Mouse (Mus musculus) adrenal gland, postnatal 25 days (tissue): Measurements from ENCODE around the gene Ssh3. TPM values are rescaled to one million over a fixed set of nuclear protein-coding genes. Genes with fewer than 3 reads are reported as not detected.
"Not testable (repeated sequence)": the region's sequence is repeated elsewhere in the genome, so short reads cannot be mapped to it uniquely, and the experiment has no call there.

Experiments used
- DNase-seq: peaks from one replicate; pipeline ENCODE4 v3.0.0; 2021; ENCODE audit warnings: mixed read lengths
- total RNA-seq: library from RNA; stranded (reverse); gene quantifications from 2 replicates; pipeline ENCODE4 v1.2.3, GENCODE M21; 2021

Ssh3 gene
- total RNA-seq, 1 experiment from 2014 or later: 52.3 TPM

DNA sequence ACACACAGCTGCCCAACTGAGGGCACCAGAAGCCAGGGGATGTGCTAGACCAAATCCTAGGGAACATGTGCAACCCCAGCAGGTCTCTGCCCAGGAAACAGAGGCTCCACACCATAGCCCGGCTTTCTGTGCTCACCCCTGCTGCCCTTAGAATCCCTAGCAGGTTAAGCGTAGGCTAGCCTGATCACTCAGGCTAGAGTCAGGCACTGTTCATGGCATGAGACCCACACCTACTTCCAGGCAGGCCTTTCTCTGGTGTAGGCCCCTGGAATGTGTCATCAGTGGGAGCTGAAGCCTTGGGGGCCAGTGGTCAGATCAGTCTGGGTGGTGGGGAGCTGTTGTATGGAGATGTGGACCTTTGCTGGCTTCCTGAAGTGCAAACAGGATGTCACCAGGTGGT, 27.6 kb upstream of the Ssh3 start:
- no peak for DNase-seq

GRCm38 (mm10) chr19:4295391-4295790, 26.4 kb upstream of the Ssh3 start:
- DNase-seq: no peak

- DNase-seq: peak; percentile 41
Measured at GRCm38 (mm10) chr19:4294381-4295097, 25.6 kb upstream of the Ssh3 start.

DNA sequence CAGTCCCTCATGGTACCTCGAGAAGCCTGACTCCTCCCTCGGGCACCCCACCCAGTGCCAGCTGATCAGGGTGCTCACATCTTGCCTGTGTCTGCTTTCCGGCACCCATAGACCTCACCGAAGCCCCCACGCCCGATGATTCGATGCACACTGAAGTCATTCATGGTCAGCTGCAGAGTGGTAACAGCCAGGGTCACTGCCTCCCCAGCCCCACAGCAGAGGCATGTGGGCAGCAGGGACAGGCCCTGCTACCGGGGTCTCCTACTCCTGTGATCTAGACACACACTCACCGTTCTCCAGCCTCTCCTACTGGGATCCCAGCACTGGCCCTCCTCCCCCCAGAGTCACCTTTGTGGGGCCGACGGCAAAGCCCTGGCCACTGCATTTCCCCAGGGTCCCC, 22.2 kb upstream of the Ssh3 start:
- no peak for DNase-seq

DNA sequence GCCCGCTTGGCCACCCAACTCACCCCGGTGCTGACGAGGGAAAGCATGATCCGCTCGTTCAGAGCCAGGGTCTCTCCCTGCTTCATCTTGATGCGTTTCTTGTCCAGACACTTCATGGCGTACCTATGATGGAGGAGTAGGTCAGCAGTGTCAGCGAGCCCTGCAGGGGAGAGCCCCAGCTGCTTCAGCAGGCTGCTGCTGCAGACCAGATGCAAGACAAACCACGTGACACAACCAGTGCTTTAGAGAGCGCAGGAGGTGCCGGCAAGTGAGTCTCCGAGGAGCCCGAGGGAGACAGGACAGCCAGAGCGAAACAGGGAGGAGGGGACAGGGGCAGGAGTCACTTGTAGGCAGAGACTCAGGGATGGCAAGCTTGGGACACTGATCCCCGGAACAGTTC, 21.8 kb upstream of the Ssh3 start:
- no peak for DNase-seq

- no peak for DNase-seq
Measured at GRCm38 (mm10) chr19:4283653-4284052, 14.7 kb upstream of the Ssh3 start.

- DNase-seq: peak; percentile 83
Measured at GRCm38 (mm10) chr19:4282898-4283553, 14.0 kb upstream of the Ssh3 start, which contains the start of gene Ankrd13d. Gene Ankrd13d (minus strand): TSS chr19:4283137.

GRCm38 (mm10) chr19:4280425-4280824, 11.4 kb upstream of the Ssh3 start:
- no peak for DNase-seq

GRCm38 (mm10) chr19:4279487-4279886, 10.5 kb upstream of the Ssh3 start:
- no peak for DNase-seq

- DNase-seq: no peak
Measured at GRCm38 (mm10) chr19:4270972-4271371, 2.0 kb upstream of the Ssh3 start.

DNA sequence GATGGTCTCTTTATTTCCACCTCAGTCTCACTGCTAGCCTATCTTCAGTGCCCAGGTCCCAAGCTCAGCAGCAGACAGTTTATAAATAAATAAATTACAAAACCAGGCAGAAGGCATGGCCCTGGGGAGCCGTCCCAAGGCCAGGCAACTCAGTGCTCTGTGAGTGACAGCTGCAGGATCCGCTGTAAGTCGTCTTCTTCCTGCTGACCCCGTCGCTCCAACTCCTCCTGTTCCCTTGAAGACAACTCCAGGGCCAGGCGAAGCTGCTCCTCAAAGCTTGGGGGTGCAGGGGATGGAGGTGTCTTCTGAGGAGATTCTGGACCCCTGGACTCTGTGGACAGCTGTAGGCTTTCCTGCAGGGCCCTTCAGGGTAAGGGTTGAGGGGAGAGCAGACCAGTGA, 1.2 kb upstream of the Ssh3 start:
- peak; percentile 41 for DNase-seq

GRCm38 (mm10) chr19:4265956-4266355, 3.0 kb downstream of the Ssh3 start:
- DNase-seq: no peak

DNA sequence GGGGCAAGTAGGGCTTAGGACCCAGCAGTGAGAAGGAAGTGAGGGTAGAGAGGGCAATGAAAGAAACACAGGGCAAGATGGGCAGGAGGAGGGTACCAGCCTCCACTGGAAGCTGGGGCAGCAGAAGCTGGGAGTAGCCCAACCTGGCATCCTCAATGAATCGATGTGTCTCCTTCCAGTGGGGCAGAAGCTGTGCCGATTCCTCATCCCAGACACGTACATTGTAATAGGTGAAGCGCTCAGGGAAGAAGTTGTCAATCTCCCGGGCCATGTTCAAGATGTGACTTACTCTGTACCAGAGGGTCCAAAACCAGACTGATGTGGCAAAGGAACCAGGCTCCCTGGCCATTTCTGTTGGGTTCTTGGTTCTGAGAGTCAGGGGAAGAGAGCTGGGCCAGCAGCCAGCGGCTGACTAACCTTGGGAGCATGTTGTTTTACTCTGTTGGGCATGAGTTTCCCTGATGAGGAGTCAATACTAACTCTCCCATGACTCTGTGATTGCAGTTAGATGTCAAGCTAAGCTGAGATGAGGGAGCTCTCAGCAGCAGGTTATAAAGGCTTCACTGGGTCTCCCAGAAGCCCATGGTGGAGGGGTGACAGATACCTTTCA, 4.7 kb downstream of the Ssh3 start:
- DNase-seq: peak; percentile 52

- DNase-seq: no peak
Measured at GRCm38 (mm10) chr19:4263702-4264101, 5.3 kb downstream of the Ssh3 start.

GRCm38 (mm10) chr19:4262756-4263155, 6.2 kb downstream of the Ssh3 start:
- no peak for DNase-seq

GRCm38 (mm10) chr19:4261038-4261698, 7.8 kb downstream of the Ssh3 start:
- DNase-seq: no peak

- no peak for DNase-seq
Measured at GRCm38 (mm10) chr19:4257897-4258252, 11.1 kb downstream of the Ssh3 start.

DNA sequence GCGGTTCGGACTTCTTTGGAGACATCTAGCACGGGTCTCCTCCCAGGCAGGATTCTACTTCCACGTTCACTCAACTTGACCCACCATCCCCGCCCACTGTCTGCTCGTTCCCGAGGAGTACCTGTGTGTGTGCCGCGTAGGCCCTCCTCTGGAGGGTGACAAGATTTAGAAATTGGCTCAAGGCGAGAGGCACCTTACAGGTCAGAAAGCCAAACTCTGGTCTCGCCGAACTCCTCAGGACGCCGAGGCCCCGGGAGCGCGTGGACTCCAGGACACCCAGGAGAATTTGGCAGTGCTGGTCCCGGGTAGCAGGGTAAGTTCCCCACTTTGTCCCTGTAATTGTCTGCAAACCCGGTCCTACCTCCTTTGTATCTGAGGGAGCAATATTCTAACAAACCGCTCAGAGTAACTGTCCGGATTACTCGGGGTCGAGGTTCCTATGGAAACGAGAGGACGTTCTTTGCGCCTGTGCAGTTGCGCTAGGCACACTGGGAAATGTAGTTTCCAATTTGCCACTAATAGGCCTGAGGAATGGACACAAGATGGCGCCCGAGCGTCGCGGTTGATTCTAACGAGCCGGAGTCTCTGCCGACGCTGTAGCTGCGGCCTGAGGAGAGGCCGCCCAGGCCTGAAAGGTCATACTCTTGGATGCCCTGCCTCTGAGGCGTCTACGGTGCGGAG, 11.6 kb downstream of the Ssh3 start:
- peak; percentile 91 for DNase-seq

- no peak for DNase-seq
Measured at GRCm38 (mm10) chr19:4255583-4256162, 13.3 kb downstream of the Ssh3 start.

- no peak for DNase-seq
Measured at GRCm38 (mm10) chr19:4254230-4254629, 14.8 kb downstream of the Ssh3 start.

- DNase-seq: not testable (repeated sequence)
Measured at GRCm38 (mm10) chr19:4248683-4249082, 20.3 kb downstream of the Ssh3 start.

DNA sequence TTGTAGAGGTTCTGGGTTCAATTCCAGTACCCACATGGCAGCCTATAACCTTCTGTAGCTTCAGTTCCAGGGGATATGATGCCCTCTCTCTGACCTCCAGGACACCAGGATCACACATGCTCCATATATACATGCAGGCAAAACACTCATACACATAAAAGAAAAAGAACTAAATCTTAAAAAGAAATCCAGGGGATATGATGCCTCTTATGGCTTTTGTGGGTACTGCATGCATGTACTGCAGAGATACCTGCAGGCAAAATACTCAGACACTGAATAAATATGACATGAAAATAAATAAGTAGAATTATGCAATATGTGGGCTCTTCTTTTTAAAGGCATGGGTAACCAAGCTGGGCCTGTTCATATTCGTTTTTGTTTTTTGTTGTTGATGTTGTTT, 22.0 kb downstream of the Ssh3 start:
- no peak for DNase-seq
